Mouse (Mus musculus) kidney, postnatal 0 days (tissue): ENCODE measurements around the gene Tbc1d19. TPM values are rescaled to one million over a fixed set of nuclear protein-coding genes. Genes with fewer than 3 reads are reported as not detected.

Source experiments
- ATAC-seq: fragments of 200-750 bp; cut with Nextera tagmentation; replicated peaks from 2 replicates; pipeline ENCODE4 v1.8.0; 2017; ENCODE audit warnings: low read depth, moderate number of reproducible peaks, moderate TSS enrichment, moderate library complexity; ENCODE audit not compliant: low FRiP score
- DNase-seq: peaks from one replicate; pipeline ENCODE4 v3.0.0-alpha.2; 2016; ENCODE audit warnings: low spot score
- H3K27ac ChIP-seq: fragments of 300-500 bp; sonication (generic); 2 replicates; pipeline ENCODE4 v1.5.1; 2014; ENCODE audit warnings: mild to moderate bottlenecking
- H3K27me3 ChIP-seq: fragments of 300-500 bp; sonication (generic); 2 replicates; pipeline ENCODE4 v1.6.1; 2014; ENCODE audit warnings: low read length, mixed read lengths; ENCODE audit not compliant: insufficient read depth
- H3K36me3 ChIP-seq: fragments of 300-500 bp; sonication (generic); 2 replicates; pipeline ENCODE4 v1.6.1; 2014; ENCODE audit warnings: low read length, mixed read lengths; ENCODE audit not compliant: insufficient read depth
- H3K4me1 ChIP-seq: fragments of 300-500 bp; sonication (generic); replicated peaks from 2 replicates; pipeline ENCODE4 v1.6.1; 2014; ENCODE audit warnings: antibody characterized with exemption, low read length, mixed read lengths; ENCODE audit not compliant: insufficient read depth
- H3K4me2 ChIP-seq: fragments of 300-500 bp; sonication (generic); 2 replicates; pipeline ENCODE4 v1.6.1; 2014; ENCODE audit warnings: mild to moderate bottlenecking, low read length, moderate library complexity, mixed read lengths
- H3K4me3 ChIP-seq: fragments of 300-500 bp; sonication (generic); replicated peaks from 2 replicates; pipeline ENCODE4 v1.5.1; 2014; ENCODE audit warnings: low read depth, low read length
- H3K9ac ChIP-seq: fragments of 300-500 bp; sonication (generic); 2 replicates; pipeline ENCODE4 v1.6.1; 2014; ENCODE audit warnings: low read depth, low read length
- H3K9me3 ChIP-seq: fragments of 300-500 bp; sonication (generic); replicated peaks from 2 replicates; pipeline ENCODE4 v1.6.1; 2016; ENCODE audit warnings: low read length, inconsistent platforms, mixed read lengths
- CTCF ChIP-seq: IDR thresholded peaks from 2 replicates; pipeline ENCODE4 v1.5.1; 2016; ENCODE audit warnings: antibody characterized with exemption, low read depth, mild to moderate bottlenecking, moderate library complexity
- WGBS: fragments of 180-500 bp; shearing (Covaris S2); extraction: QIAGEN DNeasy Blood & Tissue Kit; methylation state at CpG from one replicate; pipeline ENCODE4 v1.1.7; 2014; 5-methylcytosine and 5-hydroxymethylcytosine counted together
- polyA plus RNA-seq: library from polyadenylated mRNA; unstranded; fragments of >200 nt; fragmentation: Nextera tagmentation; extraction: Ambion mirVana; gene quantifications from 2 replicates; pipeline ENCODE4 v1.2.1, GENCODE M21; 2015

Gene Tbc1d19
- polyA plus RNA-seq, 1 experiment from 2014 or later, result 35.4 TPM

DNA sequence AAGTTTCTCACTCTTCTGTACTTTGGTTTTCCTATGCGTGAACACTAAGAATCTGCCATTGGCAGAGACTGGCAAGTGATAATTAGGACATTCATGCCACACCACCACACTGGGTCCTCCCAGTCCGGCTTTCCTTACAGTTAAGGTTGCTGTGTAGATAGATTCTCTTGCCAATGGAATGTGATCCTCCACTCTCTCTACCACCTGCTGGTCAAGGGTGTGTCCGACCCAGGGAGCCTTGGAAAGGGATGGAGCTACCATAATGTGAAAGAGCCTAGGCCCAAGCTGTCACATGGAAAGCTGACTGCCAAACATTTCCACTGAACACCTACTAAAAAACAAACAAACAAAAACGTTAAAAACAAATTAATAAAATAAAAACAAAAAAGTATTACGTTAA lies 121.6 kb downstream of the Tbc1d19 start:
- Histone ChIP-seq H3K9me3 (no peaks in the 10 kb centered on the region), H3K4me3 (no peak overlapping the region), H3K9ac (no peak overlapping the region), H3K4me2 (no peak overlapping the region), H3K27ac (no peak overlapping the region), H3K36me3 (no peaks in the 10 kb centered on the region), H3K4me1 (0 out of 2 replicates have a peak, but pooled peaks cover 9% of the 10 kb centered on the region), H3K27me3 (no peaks in the 10 kb centered on the region)
- DNase-seq (no peak), ATAC-seq (no peak)
- TF ChIP-seq CTCF, result no peak
- WGBS, result 84% methylated on average over 5 of the region's 5 CpGs

GRCm38 (mm10) chr5:53933628-53934027 lies 124.2 kb downstream of the Tbc1d19 start:
- 39% methylated on average over 7 of the region's 7 CpGs for WGBS
- no peak overlapping the region for H3K4me2 ChIP-seq
- no peaks in the 10 kb centered on the region for H3K9me3 ChIP-seq
- DNase-seq (peak; percentile 78), ATAC-seq (no peak)
- no peaks in the 10 kb centered on the region for H3K36me3 ChIP-seq
- TF ChIP-seq CTCF, result no peak
- H3K27ac ChIP-seq, result peak overlapping the region; percentile 60; the same call in 1 of the 2 replicates
- H3K27me3 ChIP-seq, result no peaks in the 10 kb centered on the region
- no peak overlapping the region for H3K9ac ChIP-seq
- 0 out of 2 replicates have a peak, but pooled peaks cover 5% of the 10 kb centered on the region for H3K4me1 ChIP-seq
- no peak overlapping the region for H3K4me3 ChIP-seq

DNA sequence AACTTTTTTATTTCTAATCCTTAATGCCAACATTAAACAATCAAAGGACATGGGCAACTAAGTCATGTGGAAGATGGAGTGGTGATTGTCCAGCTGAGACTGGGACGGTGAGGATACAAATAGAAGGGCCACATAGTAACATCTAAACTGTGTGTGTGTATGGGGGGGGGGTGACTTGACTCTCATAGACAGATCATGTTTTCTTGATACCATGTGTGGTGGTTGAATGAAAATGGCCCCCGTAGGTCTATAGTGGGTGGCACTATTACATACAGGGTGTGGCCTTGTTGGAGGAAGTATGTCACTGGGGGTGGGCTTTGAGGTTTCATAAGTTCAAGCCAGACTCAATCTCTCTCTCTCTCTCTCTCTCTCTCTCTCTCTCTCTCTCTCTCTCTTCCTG lies 124.6 kb downstream of the Tbc1d19 start:
- Histone ChIP-seq H3K4me3 (no peak overlapping the region), H3K27ac (no peak overlapping the region), H3K9ac (no peak overlapping the region), H3K27me3 (no peaks in the 10 kb centered on the region), H3K4me1 (0 out of 2 replicates have a peak, but pooled peaks cover 3% of the 10 kb centered on the region), H3K9me3 (no peaks in the 10 kb centered on the region), H3K36me3 (no peaks in the 10 kb centered on the region), H3K4me2 (no peak overlapping the region)
- DNase-seq (no peak), ATAC-seq (no peak)
- no peak for TF ChIP-seq CTCF
- WGBS, result 91% methylated on average over 2 of the region's 2 CpGs

DNA sequence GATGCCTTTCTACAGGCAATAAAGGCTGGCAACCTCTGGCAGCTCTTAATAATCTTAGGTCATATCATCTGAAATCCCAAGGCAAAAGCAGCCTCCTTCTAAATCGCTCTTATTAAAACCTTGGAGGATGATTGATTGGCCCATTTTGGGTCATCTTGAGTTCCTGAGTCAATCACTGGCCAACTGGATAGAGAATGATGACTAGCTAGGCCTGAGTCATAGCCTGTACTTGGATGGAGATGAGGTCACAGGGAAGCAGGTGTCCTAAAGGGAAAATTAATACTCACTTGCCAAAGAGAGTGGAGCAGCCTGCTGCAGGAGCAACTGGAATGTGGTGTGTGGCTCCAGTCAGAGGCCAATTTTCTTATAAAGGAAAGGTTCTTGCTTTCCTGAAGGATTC lies 125.4 kb downstream of the Tbc1d19 start:
- no peaks in the 10 kb centered on the region for H3K27me3 ChIP-seq
- 91% methylated on average over 1 of the region's 1 CpGs for WGBS
- no peaks in the 10 kb centered on the region for H3K4me1 ChIP-seq
- DNase-seq (no peak), ATAC-seq (no peak)
- no peak overlapping the region for H3K9ac ChIP-seq
- H3K4me3 ChIP-seq, result no peak overlapping the region
- H3K9me3 ChIP-seq, result no peaks in the 10 kb centered on the region
- H3K36me3 ChIP-seq, result no peaks in the 10 kb centered on the region
- TF ChIP-seq CTCF, result no peak
- no peak overlapping the region for H3K4me2 ChIP-seq
- H3K27ac ChIP-seq, result no peak overlapping the region

- H3K9me3 ChIP-seq, result no peaks in the 10 kb centered on the region
- no peak for TF ChIP-seq CTCF
- no peaks in the 10 kb centered on the region for H3K36me3 ChIP-seq
- 86% methylated on average over 4 of the region's 4 CpGs for WGBS
- ATAC-seq, result no peak
- H3K4me3 ChIP-seq, result no peak overlapping the region
- H3K27ac ChIP-seq, result no peak overlapping the region
- H3K27me3 ChIP-seq, result no peaks in the 10 kb centered on the region
- no peak overlapping the region for H3K4me2 ChIP-seq
- H3K9ac ChIP-seq, result no peak overlapping the region
- H3K4me1 ChIP-seq, result no peaks in the 10 kb centered on the region
- no peak for DNase-seq
Measured at GRCm38 (mm10) chr5:53937187-53937586, 127.8 kb downstream of the Tbc1d19 start.

DNA sequence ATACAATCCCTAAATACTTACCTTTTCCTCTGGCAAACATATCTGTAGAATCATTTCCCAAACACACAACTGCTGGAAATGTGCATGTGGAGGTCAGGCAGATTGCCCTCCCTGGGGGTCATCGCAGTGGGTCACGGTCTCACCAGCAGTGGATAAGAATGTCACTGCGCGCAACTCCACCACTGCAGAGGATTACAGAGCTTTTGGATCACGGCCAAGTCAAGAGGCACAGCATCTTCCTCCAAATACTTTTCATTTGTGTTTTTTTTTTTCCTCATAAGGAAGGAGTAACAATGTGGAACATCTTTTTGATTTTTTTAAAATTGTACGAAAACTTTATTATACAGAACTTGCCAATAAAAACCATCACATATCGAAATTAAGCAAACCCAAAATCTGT lies 129.6 kb downstream of the Tbc1d19 start:
- no peak overlapping the region for H3K4me2 ChIP-seq
- no peak for TF ChIP-seq CTCF
- ATAC-seq (no peak), DNase-seq (no peak)
- H3K9me3 ChIP-seq, result no peaks in the 10 kb centered on the region
- H3K9ac ChIP-seq, result no peak overlapping the region
- no peaks in the 10 kb centered on the region for H3K27me3 ChIP-seq
- no peaks in the 10 kb centered on the region for H3K4me1 ChIP-seq
- H3K36me3 ChIP-seq, result no peaks in the 10 kb centered on the region
- no peak overlapping the region for H3K27ac ChIP-seq
- 78% methylated on average over 7 of the region's 7 CpGs for WGBS
- H3K4me3 ChIP-seq, result no peak overlapping the region

- Histone ChIP-seq H3K4me1 (no peaks in the 10 kb centered on the region; the same call in 1 of the 2 replicates), H3K9me3 (no peaks in the 10 kb centered on the region), H3K27ac (no peak overlapping the region), H3K36me3 (no peaks in the 10 kb centered on the region), H3K27me3 (no peaks in the 10 kb centered on the region), H3K4me2 (no peak overlapping the region), H3K9ac (no peak overlapping the region), H3K4me3 (no peak overlapping the region)
- ATAC-seq (no peak), DNase-seq (no peak)
- WGBS, result 32% methylated on average over 11 of the region's 11 CpGs
- no peak for TF ChIP-seq CTCF
Measured at GRCm38 (mm10) chr5:53941322-53942024, 132.1 kb downstream of the Tbc1d19 start.
